Mouse (Mus musculus): Measurements from ENCODE around the gene Nmrk1. TPM values are rescaled to one million over a fixed set of nuclear protein-coding genes. Genes with fewer than 3 reads are reported as not detected.
"Not testable (repeated sequence)": the region's sequence is repeated elsewhere in the genome, so short reads cannot be mapped to it uniquely, and the experiment has no call there.

The Nmrk1 gene
- total RNA-seq (2021) = 1 to 10 TPM; 3.1 to 4.0 TPM
- long read RNA-seq, experiment 1, partial matches to known transcripts = 0 of 4 reads
- long read RNA-seq, experiment 1, other reads (novel, unspliced or antisense) = 3 of 4 reads
- long read RNA-seq, experiment 2, partial matches to known transcripts = 0 of 6 reads
- long read RNA-seq, experiment 2, other reads (novel, unspliced or antisense) = 4 of 6 reads

DNA sequence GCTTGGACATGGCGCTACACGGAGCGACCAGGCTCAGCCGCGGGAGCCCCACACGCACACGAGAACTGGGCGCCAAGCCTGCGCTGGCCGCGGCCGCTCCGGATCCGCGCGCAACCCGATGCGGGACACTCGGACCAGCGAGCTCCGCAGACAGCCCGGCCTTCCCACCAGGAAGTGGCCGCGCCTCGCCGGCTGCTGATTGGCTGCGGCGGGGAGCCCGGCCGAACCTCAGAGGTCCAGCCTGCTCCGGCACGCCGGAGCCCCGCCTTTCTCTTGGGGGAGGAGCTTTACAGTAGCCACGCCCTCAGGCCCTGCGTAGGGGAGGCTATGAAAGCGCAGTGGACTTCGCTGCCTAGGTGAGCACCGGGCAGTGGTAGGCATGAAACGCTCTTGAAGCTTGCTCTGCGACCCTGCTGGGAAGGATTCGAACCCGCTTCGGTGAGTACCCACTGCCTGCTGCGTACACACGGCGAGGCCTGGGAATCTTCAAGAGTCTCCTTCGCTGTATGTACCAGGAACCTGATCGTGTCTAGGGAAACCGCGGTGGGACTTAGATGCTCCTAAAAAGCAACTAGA, at the start of gene Nmrk1, which contains the start of gene Ostf1:
Gene Nmrk1, plus strand, starts transcription at position 307 of the 576 bp plus-strand sequence.
Gene Ostf1, minus strand, starts transcription at position 180 of the 576 bp plus-strand sequence.
- peak; percentile 98 for DNase-seq

DNA sequence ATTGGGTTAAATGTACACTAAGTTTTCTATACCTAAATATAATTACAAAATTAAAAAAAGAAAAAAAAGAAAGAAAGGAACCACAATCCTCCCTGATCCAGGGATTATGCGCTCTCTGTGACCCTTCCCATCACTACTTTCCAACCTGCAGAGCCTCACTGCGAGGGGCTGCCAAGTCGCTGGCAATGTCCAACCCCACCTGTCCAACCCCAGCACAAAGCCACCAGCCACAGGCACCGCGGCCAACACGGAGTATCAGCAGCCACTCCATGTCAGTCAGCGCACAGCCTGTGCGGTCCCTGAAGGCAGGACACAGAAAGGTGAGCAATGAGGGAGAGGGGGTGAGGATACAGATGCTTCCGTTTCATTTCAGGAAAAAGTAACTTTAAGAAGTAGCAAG, 49.5 kb upstream of the Nmrk1 start:
- no peak for DNase-seq

DNA sequence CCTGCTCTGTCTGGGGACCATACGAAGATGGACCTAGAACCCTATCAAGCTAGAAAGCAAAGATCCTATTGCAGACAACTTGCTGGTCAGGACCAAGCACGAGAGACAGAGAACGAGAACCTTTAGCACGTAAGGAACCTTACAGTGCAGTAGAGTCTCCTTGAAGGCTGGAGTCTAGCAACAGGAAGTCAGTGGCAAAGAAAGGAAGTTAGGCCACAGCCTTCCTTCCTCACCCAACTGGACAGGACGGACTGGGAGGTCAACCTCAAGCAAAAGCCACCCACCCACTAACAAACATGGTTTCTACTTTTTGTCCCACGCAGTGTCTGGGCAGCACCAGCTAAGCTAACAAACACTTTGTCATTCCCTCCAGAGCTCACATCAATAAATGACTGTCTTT, 48.9 kb upstream of the Nmrk1 start:
- no peak for DNase-seq

DNA sequence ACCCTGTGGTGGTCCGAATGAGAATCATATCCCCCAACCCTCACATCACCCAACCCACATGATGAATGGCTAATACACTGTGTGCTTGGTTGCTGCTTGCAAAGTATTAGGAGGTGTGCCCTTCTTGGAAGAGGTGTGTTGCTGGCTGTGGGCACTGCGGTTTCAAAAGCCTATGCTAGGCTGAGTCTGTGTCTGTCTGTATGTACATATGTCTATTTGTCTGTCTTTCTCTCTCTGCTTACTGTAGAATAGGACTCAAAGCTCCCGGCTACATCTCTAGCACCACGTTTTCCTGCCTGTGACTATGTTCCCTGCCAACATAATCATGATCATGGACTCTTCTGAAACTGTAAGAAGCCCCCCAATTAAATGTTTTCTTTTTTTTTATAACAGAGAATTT, 48.0 kb upstream of the Nmrk1 start:
- DNase-seq = no peak

DNA sequence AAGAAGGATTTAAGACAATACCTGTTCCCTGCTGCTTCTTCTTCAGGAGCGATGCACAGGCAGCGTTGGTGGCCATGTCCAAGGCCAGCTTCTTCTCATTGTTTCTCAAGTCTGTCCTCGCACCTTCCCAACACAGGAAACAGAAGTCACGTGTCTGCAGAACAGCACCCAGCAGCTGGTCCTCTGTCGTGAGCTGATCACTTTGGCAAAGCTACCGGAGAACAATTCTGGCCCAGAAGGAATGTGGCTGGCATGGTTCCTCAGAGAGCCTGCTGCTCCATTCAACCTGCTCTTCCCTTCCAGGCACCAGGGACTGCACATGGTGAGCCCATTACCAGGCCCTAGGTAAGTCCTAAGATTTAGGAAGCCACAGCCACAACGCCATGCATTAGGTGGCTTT, 47.1 kb upstream of the Nmrk1 start:
- DNase-seq = no peak

DNA sequence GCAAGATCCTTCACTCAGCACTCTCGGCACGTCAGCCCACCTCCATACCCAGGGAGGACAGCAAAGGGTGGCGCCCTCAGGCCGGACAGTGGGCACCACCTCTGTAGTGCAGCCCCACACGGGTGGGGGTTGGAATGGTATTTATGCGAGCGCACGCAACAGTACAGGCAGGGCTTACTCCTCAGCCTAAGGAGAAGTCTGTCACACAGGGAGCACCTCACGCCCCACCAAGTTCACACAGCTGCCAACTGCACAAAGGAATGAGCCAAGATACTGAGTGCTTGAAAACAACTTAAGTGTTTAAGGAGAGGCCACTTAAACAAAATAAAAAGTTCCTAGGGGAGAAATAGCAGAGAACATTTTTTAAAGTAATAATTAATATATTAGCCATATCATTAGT, 44.6 kb upstream of the Nmrk1 start:
- no peak for DNase-seq

DNA sequence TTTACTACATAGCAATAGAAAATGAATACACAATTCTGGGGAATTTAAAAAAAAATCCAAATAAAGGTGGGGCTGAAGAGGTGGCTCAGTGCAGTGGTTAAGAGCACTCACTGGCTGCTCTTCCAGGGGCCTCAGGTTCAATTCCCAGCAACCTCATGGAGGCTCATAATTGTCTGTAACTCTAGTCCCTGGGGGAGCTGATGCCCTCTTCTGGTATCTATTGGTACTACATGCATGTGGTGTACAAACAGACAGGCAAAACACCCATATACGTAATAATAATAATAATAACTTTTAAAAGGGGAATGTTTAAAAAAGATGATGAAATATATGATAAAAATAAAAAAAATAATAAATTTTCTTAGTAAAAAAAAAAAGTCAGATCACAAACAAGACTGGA, 43.5 kb upstream of the Nmrk1 start:
- no peak for DNase-seq

DNA sequence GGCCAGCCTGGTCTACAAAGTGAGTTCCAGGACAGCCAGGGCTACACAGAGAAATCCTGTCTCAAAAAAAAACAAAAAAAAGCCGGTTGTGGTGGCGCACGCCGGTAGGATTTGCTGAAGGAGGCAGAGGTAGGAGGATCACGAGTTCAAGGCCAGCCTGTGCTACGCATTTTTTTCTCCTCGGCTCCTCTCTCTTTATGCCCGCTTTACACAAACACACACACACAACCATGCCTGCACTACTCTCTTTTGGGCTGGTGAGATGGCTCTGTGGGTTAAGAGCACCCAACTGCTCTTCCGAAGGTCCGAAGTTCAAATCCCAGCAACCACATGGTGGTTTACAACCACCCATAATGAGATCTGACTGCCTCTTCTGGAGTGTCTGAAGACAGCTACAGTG, 42.9 kb upstream of the Nmrk1 start:
- not testable (repeated sequence) for DNase-seq

DNA sequence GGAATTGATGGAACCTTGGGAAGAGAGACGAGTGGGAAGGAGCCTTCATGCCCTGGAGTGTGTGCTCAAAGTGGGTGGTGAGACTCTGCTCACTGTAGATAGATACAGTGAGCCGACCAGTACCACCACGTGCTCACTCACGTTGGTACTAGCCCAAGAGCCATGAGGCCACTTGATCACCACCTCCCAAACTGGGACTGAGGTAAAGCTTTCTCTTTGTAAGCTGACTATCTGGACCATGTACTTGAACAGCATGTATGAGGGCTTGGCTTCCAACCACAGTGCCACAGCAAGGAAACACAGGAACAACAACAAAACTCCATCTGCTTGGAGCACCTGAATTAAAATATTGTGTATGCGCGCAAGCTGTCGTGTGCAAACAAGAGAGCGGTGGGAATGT, 42.5 kb upstream of the Nmrk1 start:
- no peak for DNase-seq

DNA sequence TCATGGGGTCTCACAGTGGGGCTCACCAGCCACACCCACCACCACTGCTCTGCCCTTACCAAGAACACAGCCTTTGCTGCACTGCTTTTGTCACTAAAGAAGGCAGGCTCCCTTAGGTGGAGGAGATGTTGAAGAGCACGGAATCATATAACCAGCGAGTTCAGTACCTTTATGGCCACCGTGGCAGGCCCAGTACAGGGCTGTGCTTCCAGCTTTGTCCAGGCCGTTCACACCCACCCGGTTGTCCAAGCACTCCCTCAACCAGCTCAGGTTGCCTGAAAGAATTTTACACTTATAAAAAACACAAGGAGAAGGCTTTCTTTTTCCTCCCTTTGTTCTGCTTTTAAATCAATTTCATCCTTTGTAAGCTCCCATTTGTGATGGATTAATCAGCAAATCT, 41.5 kb upstream of the Nmrk1 start:
- DNase-seq = no peak

DNA sequence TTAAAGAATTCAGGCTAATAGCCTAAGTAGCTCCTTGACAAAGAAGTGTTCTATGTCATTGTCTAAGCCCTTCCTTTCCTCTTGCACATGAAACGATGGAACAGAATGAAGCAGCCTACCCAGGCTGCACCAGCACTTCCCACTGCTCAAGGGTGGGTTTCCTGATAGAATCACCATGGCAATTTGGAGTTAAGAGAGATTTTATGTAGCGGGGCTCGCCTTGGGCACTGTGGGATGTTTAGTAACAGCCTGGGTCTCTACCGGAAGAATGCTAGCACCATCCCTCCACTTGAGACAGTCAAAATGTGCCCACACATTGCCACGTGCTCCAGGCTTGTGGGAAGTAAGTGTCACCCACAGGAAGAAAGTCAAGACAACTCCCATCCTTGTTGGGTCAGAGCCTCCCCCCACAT, 40.8 kb upstream of the Nmrk1 start:
- no peak for DNase-seq

DNA sequence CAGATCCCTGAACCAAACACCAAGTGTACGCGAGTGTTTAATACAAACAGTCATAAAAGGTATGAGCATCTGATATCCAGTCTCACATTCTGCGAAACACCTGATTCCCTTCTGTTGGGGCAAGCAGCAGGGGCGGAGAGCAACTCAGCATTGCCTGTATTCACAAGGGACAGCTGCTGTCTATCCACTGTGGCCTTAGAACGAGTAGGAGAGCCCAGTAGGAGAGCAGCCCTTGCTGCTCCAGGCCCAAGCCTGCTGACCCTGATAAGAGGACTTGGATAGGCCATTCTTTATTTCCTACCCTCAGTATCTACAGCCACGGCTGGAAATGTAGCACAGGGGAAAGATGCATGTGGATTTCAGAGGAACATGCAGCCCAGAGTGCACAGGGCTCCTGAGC, 38.8 kb upstream of the Nmrk1 start:
- no peak for DNase-seq

DNA sequence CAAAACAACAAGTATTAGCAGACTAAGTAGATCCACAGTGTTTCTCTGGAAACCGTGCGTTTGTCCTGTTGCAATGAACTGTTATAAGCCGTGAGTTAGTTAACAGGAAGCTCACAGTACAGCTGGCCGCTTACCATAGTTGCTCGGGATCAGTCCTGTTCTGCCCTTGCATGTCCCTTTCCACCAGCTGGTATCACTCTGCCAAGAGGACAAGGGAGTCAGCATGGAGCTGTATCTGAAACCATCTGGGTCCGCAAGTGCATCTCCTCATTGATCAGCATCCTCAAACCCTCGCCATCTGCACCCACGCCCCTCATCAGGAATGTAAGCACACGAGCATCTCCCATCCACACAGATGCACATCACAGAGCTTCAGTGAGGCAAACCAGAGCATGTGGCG, 38.0 kb upstream of the Nmrk1 start:
- no peak for DNase-seq

DNA sequence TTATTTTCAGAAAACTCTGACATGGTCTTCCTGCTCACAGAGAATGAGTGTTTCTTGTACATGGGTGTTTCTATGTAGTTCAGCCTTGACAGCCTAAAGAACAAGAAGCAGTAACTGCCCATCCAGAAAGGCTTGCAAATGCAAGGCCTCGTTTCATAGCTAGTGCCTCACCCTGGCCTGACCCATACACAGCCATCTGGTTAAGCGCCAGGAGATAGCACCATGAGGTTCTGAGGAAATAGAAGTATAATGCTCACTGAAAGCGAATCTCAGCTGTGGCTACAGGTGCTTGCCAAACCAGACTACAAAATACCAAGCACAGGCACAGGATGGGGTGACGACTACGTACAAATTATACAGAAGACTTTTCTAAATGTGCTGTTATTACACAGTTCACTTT, 34.9 kb upstream of the Nmrk1 start:
- no peak for DNase-seq

DNA sequence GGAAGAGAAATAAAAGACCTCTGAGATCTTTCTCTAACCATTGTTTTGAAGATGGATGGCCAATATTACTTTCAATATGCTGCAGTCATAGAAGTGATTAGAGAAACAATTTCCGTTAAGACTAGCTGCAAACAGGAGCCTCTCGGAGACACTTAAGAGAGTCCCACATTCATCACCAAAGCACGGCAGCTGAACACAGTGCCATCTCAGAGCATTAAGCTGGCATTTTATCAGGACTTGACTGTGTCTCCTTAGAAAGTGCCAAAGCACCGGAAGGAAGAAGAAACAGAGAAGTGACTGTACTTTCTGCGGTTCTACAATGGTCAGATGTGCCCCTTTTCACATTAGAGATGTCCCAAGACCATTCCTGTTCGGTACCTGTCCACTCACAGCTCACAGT, 34.0 kb upstream of the Nmrk1 start:
- no peak for DNase-seq

DNA sequence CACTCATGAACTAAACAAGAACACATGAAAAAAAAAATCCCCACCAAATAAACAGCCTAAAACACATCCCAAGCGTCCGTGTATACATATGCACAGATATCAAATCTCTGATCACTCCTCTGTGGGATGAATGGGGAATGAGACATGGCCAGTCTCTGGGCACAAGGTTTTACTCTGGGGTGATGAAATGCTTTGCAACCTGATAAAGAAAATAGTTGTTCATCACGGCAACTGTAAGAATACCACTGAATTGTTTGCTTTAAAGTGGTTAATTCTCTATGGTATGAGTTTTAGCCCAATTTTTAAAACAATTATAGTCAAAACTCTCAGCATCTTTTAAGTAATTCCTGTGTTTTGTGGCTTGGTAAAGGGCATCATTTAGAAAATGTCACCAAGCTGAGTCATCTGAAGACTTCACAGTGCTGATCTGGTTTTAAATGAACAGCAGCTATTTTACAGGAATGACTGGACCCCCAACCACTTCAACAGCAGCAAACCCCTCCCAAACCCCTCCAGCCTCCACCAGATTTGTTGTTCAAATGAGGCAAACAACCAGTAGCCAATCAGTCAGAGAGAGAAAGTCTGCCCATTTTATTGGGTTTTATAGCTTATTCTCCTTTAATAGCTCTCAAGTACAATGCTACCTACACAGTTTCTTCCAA, 33.4 kb upstream of the Nmrk1 start:
- no peak for DNase-seq

DNA sequence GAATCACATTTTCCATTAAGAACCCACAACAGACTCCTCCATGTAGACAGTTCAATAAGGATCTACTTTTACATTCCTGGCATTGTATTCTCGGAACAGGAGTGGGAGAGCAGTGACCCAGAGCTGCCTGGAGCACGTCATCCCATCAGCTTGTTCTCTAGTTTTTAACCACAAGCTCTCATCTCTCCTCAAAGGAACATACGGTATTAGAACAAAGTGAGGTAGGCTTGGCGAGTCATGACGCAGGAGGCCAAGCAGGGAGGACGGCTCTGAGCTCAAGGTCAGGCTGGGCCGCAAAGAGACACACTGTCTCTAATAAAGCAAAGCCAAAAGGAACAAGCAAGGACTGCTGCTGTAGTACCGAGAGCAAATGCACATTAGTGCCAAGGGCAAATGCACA, 32.7 kb upstream of the Nmrk1 start:
- DNase-seq = no peak

DNA sequence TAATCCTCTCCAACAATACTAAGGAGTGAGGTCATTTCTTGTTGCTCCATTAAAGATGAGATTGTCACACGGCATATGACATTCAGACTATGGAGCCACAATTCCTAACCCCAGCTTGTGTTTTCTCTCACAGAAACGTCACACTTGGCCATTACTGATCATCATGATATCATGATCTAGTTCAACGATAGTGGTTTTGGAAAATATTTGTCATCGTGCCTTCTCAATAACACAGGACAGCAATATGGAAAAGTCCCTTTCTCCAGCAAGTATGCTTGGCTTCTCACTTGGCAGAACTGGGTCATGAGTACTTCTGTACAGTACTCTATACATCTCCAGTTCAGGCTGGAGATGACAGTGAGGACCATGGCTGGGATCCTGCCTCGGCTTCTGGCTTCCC, 32.1 kb upstream of the Nmrk1 start:
- no peak for DNase-seq

DNA sequence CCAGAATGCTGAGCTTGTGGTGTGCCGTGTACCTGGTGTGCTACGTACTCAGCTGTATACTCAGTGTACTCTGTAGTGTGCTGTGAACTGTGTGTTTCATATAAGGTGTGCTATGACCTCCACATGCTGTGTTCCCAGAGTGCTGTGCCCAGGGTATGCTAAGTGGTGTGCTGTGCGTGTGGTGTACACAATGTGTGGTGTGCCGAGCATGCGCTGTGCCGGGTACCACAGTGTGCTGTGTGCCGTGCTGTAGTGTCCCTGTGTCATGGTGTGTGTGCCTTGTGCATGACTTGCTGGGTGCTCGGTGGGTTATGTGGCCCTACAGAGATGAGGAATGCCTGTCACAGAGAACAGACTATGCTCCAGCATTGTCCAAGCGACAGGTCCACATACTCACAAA, 31.1 kb upstream of the Nmrk1 start:
- DNase-seq = no peak

DNA sequence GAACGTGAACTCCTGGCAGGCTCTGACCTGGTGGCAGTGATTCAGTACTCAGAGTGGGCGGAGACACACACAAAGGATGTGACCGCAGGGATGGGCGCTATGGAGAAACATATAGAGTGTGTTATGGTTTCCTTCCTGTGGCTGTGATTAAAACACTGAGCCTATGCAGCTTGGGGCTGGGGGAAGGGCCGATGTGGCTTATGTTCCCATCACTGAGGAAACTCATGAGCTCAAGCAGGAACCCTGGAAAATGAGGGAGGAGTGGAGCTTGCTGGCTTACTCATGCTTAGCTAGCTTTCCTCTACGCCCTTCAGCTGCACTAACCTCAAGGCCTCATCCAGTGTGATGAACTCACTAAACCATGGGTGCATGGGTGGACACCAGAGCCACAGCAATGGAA, 28.7 kb upstream of the Nmrk1 start:
- no peak for DNase-seq

DNA sequence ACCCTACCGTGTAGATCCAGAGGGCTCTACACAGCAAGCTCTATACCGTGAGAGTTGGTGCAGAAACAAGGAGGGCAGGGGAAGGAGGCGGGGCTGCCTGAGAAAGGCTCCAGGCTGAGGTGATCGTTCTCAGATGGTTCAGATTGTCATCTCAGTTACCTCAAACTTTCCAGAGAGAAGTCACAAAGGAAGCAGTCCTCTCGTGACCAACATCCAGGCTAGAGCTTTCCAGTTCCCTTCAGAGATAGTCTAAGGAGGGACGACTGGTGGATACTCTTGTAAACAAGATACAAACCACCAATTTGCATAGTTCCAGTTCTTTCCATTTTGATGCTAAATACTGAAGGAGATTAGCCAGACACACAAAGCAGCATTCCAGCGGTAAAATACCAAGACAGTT, 23.8 kb upstream of the Nmrk1 start:
- DNase-seq = no peak

DNA sequence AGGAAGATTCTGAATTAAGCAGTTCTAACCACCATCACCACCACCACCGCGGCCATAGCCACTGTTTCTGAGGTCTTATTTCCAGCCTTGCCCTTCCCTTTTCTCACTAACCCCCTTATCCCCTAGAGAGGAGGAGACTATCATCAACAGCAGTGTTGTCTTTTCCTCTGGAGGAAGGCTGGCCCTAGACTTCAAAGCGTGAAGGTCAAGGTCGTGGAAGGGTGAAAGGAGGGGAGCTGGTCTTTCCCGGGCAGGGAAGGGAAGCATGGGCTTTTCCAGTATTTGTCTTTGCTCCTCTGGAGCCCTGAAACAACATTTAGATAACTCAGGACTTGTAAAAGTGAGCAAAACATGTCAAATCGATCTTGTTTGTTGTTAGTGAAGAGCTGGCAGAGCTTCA, 22.8 kb upstream of the Nmrk1 start:
- DNase-seq = no peak

DNA sequence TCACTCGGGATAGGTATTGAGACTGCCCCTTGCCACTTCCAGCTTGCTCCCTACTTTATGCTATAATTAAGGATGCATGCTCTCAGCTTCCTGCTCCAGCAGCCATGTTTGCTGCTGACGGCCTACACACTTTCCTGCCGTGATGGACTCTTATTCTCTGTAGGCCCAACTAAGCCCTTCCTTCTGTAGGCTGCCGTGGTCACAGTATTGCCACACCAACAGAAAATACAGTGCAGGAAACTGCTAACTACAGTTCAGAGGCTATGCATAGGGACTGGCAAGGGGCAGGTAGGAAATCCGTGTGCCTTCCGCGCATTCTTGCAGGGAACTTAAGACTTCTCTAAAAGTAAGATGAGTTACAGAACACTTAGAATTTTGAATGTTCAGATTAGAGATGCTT, 17.4 kb upstream of the Nmrk1 start:
- DNase-seq = no peak

DNA sequence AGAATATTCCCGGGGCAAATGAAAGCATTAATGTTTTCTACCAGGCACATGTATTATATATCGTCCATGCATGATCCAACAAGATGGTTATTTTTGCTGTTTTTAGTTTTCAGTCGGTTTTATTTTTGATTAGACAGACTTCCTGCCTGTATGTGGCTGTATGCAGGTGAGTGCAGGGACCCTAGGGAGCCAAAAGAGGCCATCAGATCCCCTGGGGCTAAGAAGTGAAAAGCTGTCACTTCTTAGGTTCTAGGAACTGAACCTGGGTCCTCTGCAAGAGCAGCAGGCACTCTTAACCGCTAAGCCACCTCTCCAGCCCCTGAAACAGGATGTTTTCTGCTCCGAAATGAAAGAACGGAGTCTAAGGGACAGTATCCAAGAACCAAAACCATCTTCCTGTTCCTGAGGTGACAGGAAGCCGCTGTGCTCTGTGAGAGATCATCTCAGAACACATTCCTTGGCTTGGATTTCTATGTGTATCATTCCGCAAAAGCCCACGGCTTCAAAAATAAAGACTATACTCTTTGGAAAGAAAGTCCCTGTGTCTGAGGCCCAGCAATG, 16.0 kb upstream of the Nmrk1 start:
- DNase-seq = no peak
